Mouse (Mus musculus): ENCODE results near the gene Gm21974. TPM values are rescaled to one million over a fixed set of nuclear protein-coding genes. Genes with fewer than 3 reads are reported as not detected.
A peak's percentile ranks its signal among the peaks of the same experiment; 100 is the strongest.

The Gm21974 gene
- polyA plus RNA-seq, 1 experiment from 2014 or later: not detected

- ATAC-seq (ENCODE audit: low read depth): peak; percentile 95
- Histone ChIP-seq H3K27me3 (ENCODE audit: control insufficient read depth, insufficient read depth, low read depth, low read length) (no peaks in the 10 kb centered on the region), H3K36me3 (ENCODE audit: control insufficient read depth, insufficient read depth, low read length) (peaks cover 22% of the 10 kb centered on the region), H3K9ac (ENCODE audit: low read length) (peak overlapping the region; percentile 99), H3K9me3 (ENCODE audit: control insufficient read depth, low read length) (no peaks in the 10 kb centered on the region), H3K27ac (ENCODE audit: low read length) (peak overlapping the region; percentile 99), H3K4me3 (ENCODE audit: low read length) (peak overlapping the region; percentile 98), H3K4me1 (replicated peaks; ENCODE audit: control insufficient read depth, insufficient read depth, low read length) (peaks cover 26% of the 10 kb centered on the region), H3K4me2 (ENCODE audit: low read depth, low read length) (peak overlapping the region; percentile 85)
- 0% methylated on average over 22 of the region's 43 CpGs for WGBS
These were observed 19.6 kb downstream of the Gm21974 start for GRCm38 (mm10) chr7:127875627-127876001.

GRCm38 (mm10) chr7:127874812-127875626 is 20.2 kb downstream of the Gm21974 start:
- 0 out of 2 replicates have a peak, but pooled peaks have one; percentile 11 for ATAC-seq (ENCODE audit: low read depth)
- no peaks in the 10 kb centered on the region for H3K27me3 ChIP-seq (ENCODE audit: control insufficient read depth, insufficient read depth, low read depth, low read length)
- 3% methylated on average over 20 of the region's 20 CpGs for WGBS

GRCm38 (mm10) chr7:127870136-127870821 is 25.0 kb downstream of the Gm21974 start:
- Histone ChIP-seq H3K4me1 (replicated peaks; ENCODE audit: control insufficient read depth, insufficient read depth, low read length) (peaks cover 17% of the 10 kb centered on the region), H3K4me3 (ENCODE audit: low read length) (no peak overlapping the region), H3K9me3 (ENCODE audit: control insufficient read depth, low read length) (no peaks in the 10 kb centered on the region), H3K27ac (ENCODE audit: low read length) (no peak overlapping the region), H3K9ac (ENCODE audit: low read length) (no peak overlapping the region), H3K4me2 (ENCODE audit: low read depth, low read length) (no peak overlapping the region), H3K36me3 (ENCODE audit: control insufficient read depth, insufficient read depth, low read length) (peaks cover 22% of the 10 kb centered on the region), H3K27me3 (ENCODE audit: control insufficient read depth, insufficient read depth, low read depth, low read length) (no peaks in the 10 kb centered on the region)
- ATAC-seq (ENCODE audit: low read depth): no peak
- WGBS: 80% methylated on average over 5 of the region's 5 CpGs

More at GRCm38 (mm10) chr7:127874812-127875626, 20.2 kb downstream of the Gm21974 start:
- peaks cover 18% of the 10 kb centered on the region for H3K36me3 ChIP-seq (ENCODE audit: control insufficient read depth, insufficient read depth, low read length)
- peaks cover 26% of the 10 kb centered on the region for H3K4me1 ChIP-seq (replicated peaks; ENCODE audit: control insufficient read depth, insufficient read depth, low read length)
- no peaks in the 10 kb centered on the region for H3K9me3 ChIP-seq (ENCODE audit: control insufficient read depth, low read length)
- H3K27ac ChIP-seq (ENCODE audit: low read length): peak overlapping the region; percentile 99
- peak overlapping the region; percentile 85 for H3K4me2 ChIP-seq (ENCODE audit: low read depth, low read length)
- peak overlapping the region; percentile 98 for H3K4me3 ChIP-seq (ENCODE audit: low read length)
- H3K9ac ChIP-seq (ENCODE audit: low read length): peak overlapping the region; percentile 99

GRCm38 (mm10) chr7:127869149-127869810 is 26.0 kb downstream of the Gm21974 start:
- no peaks in the 10 kb centered on the region for H3K27me3 ChIP-seq (ENCODE audit: control insufficient read depth, insufficient read depth, low read depth, low read length)
- no peak overlapping the region for H3K9ac ChIP-seq (ENCODE audit: low read length)
- peaks cover 10% of the 10 kb centered on the region for H3K4me1 ChIP-seq (replicated peaks; ENCODE audit: control insufficient read depth, insufficient read depth, low read length)
- 54% methylated on average over 3 of the region's 3 CpGs for WGBS
- no peak overlapping the region for H3K4me2 ChIP-seq (ENCODE audit: low read depth, low read length)
- no peak overlapping the region for H3K27ac ChIP-seq (ENCODE audit: low read length)
- no peak overlapping the region for H3K4me3 ChIP-seq (ENCODE audit: low read length)
- no peaks in the 10 kb centered on the region for H3K9me3 ChIP-seq (ENCODE audit: control insufficient read depth, low read length)
- ATAC-seq (ENCODE audit: low read depth): peak; percentile 61; the same call in 1 of the 2 replicates
- H3K36me3 ChIP-seq (ENCODE audit: control insufficient read depth, insufficient read depth, low read length): peaks cover 24% of the 10 kb centered on the region

- H3K4me3 ChIP-seq (ENCODE audit: low read length): no peak overlapping the region
- H3K4me2 ChIP-seq (ENCODE audit: low read depth, low read length): no peak overlapping the region
- no peak overlapping the region for H3K9ac ChIP-seq (ENCODE audit: low read length)
- H3K27ac ChIP-seq (ENCODE audit: low read length): no peak overlapping the region
- no peaks in the 10 kb centered on the region for H3K4me1 ChIP-seq (replicated peaks; ENCODE audit: control insufficient read depth, insufficient read depth, low read length)
- WGBS: 96% methylated on average over 18 of the region's 18 CpGs
- no peaks in the 10 kb centered on the region for H3K9me3 ChIP-seq (ENCODE audit: control insufficient read depth, low read length)
- H3K36me3 ChIP-seq (ENCODE audit: control insufficient read depth, insufficient read depth, low read length): peaks cover 24% of the 10 kb centered on the region
- ATAC-seq (ENCODE audit: low read depth): no peak
- no peaks in the 10 kb centered on the region for H3K27me3 ChIP-seq (ENCODE audit: control insufficient read depth, insufficient read depth, low read depth, low read length)
These were observed 27.6 kb downstream of the Gm21974 start for GRCm38 (mm10) chr7:127867641-127868040.

GRCm38 (mm10) chr7:127866434-127866833 is 28.8 kb downstream of the Gm21974 start:
- WGBS: 92% methylated on average over 12 of the region's 12 CpGs
- Histone ChIP-seq H3K4me1 (replicated peaks; ENCODE audit: control insufficient read depth, insufficient read depth, low read length) (no peaks in the 10 kb centered on the region), H3K9ac (ENCODE audit: low read length) (no peak overlapping the region), H3K9me3 (ENCODE audit: control insufficient read depth, low read length) (no peaks in the 10 kb centered on the region), H3K4me3 (ENCODE audit: low read length) (no peak overlapping the region), H3K27me3 (ENCODE audit: control insufficient read depth, insufficient read depth, low read depth, low read length) (no peaks in the 10 kb centered on the region), H3K36me3 (ENCODE audit: control insufficient read depth, insufficient read depth, low read length) (peaks cover 22% of the 10 kb centered on the region), H3K4me2 (ENCODE audit: low read depth, low read length) (no peak overlapping the region), H3K27ac (ENCODE audit: low read length) (no peak overlapping the region)
- no peak for ATAC-seq (ENCODE audit: low read depth)

- Histone ChIP-seq H3K4me3 (ENCODE audit: low read length) (no peak overlapping the region), H3K9ac (ENCODE audit: low read length) (no peak overlapping the region), H3K27me3 (ENCODE audit: control insufficient read depth, insufficient read depth, low read depth, low read length) (no peaks in the 10 kb centered on the region)
These were observed 37.0 kb downstream of the Gm21974 start for GRCm38 (mm10) chr7:127858258-127858657.

GRCm38 (mm10) chr7:127850906-127851305 is 44.3 kb downstream of the Gm21974 start:
- 57% methylated on average over 5 of the region's 5 CpGs for WGBS
- Histone ChIP-seq H3K36me3 (ENCODE audit: control insufficient read depth, insufficient read depth, low read length) (peaks cover 10% of the 10 kb centered on the region; the same call in 1 of the 2 replicates), H3K9me3 (ENCODE audit: control insufficient read depth, low read length) (no peaks in the 10 kb centered on the region), H3K27me3 (ENCODE audit: control insufficient read depth, insufficient read depth, low read depth, low read length) (no peaks in the 10 kb centered on the region), H3K4me3 (ENCODE audit: low read length) (no peak overlapping the region), H3K4me2 (ENCODE audit: low read depth, low read length) (no peak overlapping the region), H3K4me1 (replicated peaks; ENCODE audit: control insufficient read depth, insufficient read depth, low read length) (no peaks in the 10 kb centered on the region), H3K9ac (ENCODE audit: low read length) (no peak overlapping the region), H3K27ac (ENCODE audit: low read length) (no peak overlapping the region)
- no peak for ATAC-seq (ENCODE audit: low read depth)

More at GRCm38 (mm10) chr7:127858258-127858657, 37.0 kb downstream of the Gm21974 start:
- Histone ChIP-seq H3K4me2 (ENCODE audit: low read depth, low read length) (no peak overlapping the region), H3K27ac (ENCODE audit: low read length) (no peak overlapping the region), H3K4me1 (replicated peaks; ENCODE audit: control insufficient read depth, insufficient read depth, low read length) (no peaks in the 10 kb centered on the region), H3K36me3 (ENCODE audit: control insufficient read depth, insufficient read depth, low read length) (no peaks in the 10 kb centered on the region), H3K9me3 (ENCODE audit: control insufficient read depth, low read length) (no peaks in the 10 kb centered on the region)
- WGBS: 84% methylated on average over 6 of the region's 6 CpGs
- ATAC-seq (ENCODE audit: low read depth): no peak

Measured in lung, embryonic 16.5 days (tissue).